Mouse (Mus musculus): ENCODE data around the gene Slc22a4. TPM values are rescaled to one million over a fixed set of nuclear protein-coding genes. Genes with fewer than 3 reads are reported as not detected.
A peak's percentile ranks its signal among the peaks of the same experiment; 100 is the strongest.
"Not testable (repeated sequence)": the region's sequence is repeated elsewhere in the genome, so short reads cannot be mapped to it uniquely, and the experiment has no call there.

The Slc22a4 gene
- polyA plus RNA-seq, 1 experiment from 2014 or later = 5.9 TPM

DNA sequence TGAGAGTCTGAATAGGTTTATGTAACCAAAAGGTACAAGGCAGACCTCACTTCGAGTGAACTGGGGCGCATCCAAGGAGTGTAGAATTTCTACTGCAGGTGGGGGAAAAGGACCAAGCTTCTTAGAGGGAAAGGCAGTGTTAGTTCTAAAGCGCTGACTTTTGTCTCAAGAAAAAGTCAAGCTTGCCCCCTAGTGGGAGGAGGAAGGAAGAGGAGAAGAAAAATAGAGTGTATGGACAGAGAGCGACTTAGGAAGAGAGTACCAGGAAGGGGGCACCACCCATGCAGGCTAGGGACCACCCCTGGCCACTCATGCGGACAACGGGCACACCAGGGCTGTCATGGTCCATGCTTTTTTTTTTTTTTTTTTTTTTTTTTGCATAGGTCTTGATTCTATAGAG, 26.4 kb upstream of the Slc22a4 start:
- no peak for ATAC-seq (ENCODE audit: low FRiP score)
- Histone ChIP-seq H3K9ac (replicated peaks) (no peak overlapping the region), H3K4me2 (no peak overlapping the region), H3K27me3 (replicated peaks) (no peaks in the 10 kb centered on the region), H3K36me3 (no peaks in the 10 kb centered on the region), H3K27ac (replicated peaks) (no peak overlapping the region), H3K4me1 (peaks cover 18% of the 10 kb centered on the region), H3K9me3 (replicated peaks) (no peaks in the 10 kb centered on the region), H3K4me3 (replicated peaks) (no peak overlapping the region)
- WGBS = 36% methylated on average over 6 of the region's 6 CpGs

- ATAC-seq (ENCODE audit: low FRiP score) = no peak
- Histone ChIP-seq H3K9me3 (replicated peaks) (no peaks in the 10 kb centered on the region), H3K9ac (replicated peaks) (no peak overlapping the region), H3K27ac (replicated peaks) (no peak overlapping the region), H3K36me3 (no peaks in the 10 kb centered on the region), H3K27me3 (replicated peaks) (no peaks in the 10 kb centered on the region), H3K4me1 (peaks cover 7% of the 10 kb centered on the region), H3K4me3 (replicated peaks) (no peak overlapping the region), H3K4me2 (no peak overlapping the region)
- WGBS = 81% methylated on average over 7 of the region's 7 CpGs
Measured at GRCm38 (mm10) chr11:54053090-54053489, 25.2 kb upstream of the Slc22a4 start.

- no peak for ATAC-seq (ENCODE audit: low FRiP score)
- H3K36me3 ChIP-seq = no peaks in the 10 kb centered on the region
Measured at GRCm38 (mm10) chr11:54052128-54052527, 24.2 kb upstream of the Slc22a4 start.

DNA sequence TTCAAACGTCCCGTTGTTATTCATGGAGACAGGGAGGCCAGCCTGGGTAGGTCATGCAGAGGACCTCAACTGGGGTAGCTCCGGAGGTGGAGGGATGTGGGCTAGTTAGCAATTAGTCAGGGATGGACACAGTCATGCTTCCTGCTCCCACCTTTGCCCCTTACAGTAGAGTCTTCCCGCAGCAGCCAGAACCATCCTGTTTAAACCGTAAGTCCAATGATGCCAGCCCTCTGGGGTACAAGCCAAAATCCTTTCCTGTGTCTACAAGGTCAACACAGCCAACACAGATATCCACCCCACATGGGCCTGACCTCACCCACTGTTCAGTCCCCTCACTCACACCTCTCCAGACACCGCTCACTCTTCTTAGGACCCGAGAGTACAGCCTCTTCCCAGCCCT, 23.3 kb upstream of the Slc22a4 start:
- H3K36me3 ChIP-seq = no peaks in the 10 kb centered on the region
- no peaks in the 10 kb centered on the region for H3K27me3 ChIP-seq (replicated peaks)
- H3K4me3 ChIP-seq (replicated peaks) = no peak overlapping the region
- 86% methylated on average over 7 of the region's 7 CpGs for WGBS
- H3K9ac ChIP-seq (replicated peaks) = no peak overlapping the region
- no peak overlapping the region for H3K27ac ChIP-seq (replicated peaks)
- no peaks in the 10 kb centered on the region for H3K4me1 ChIP-seq
- H3K9me3 ChIP-seq (replicated peaks) = no peaks in the 10 kb centered on the region
- no peak for ATAC-seq (ENCODE audit: low FRiP score)
- no peak overlapping the region for H3K4me2 ChIP-seq

More at GRCm38 (mm10) chr11:54052128-54052527, 24.2 kb upstream of the Slc22a4 start:
- no peak overlapping the region for H3K4me3 ChIP-seq (replicated peaks)
- no peaks in the 10 kb centered on the region for H3K9me3 ChIP-seq (replicated peaks)
- no peak overlapping the region for H3K9ac ChIP-seq (replicated peaks)
- H3K4me1 ChIP-seq = peaks cover under 1% of the 10 kb centered on the region; the same call in 1 of the 2 replicates
- no peak overlapping the region for H3K4me2 ChIP-seq
- 91% methylated on average over 5 of the region's 5 CpGs for WGBS
- H3K27me3 ChIP-seq (replicated peaks) = no peaks in the 10 kb centered on the region
- no peak overlapping the region for H3K27ac ChIP-seq (replicated peaks)

DNA sequence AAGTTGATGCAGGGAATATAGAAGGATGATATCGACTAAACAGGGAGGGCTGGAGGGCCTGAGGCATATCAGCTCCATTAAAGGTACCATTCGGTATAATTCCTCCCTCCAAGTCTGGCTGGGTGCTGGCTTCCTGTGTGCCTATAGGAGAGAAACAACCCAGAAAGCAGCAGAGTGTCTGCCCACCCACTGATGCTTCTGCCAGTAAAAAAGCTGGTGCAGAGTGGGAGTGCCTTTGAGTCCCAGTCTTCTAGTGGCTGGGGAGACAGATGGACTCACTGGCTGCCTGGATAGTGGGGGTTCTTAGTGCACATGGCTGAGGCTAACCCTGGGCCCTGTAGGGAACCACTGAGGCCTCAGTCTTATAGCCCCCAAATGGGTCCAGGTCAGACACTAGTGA, 22.3 kb upstream of the Slc22a4 start:
- no peak overlapping the region for H3K4me3 ChIP-seq (replicated peaks)
- no peak for ATAC-seq (ENCODE audit: low FRiP score)
- WGBS = 80% methylated on average over 2 of the region's 2 CpGs

GRCm38 (mm10) chr11:54040676-54041075, 12.8 kb upstream of the Slc22a4 start:
- Histone ChIP-seq H3K4me3 (replicated peaks) (no peak overlapping the region), H3K27me3 (replicated peaks) (no peaks in the 10 kb centered on the region), H3K9ac (replicated peaks) (no peak overlapping the region), H3K36me3 (no peaks in the 10 kb centered on the region), H3K9me3 (replicated peaks) (no peaks in the 10 kb centered on the region), H3K27ac (replicated peaks) (no peak overlapping the region), H3K4me2 (no peak overlapping the region), H3K4me1 (no peaks in the 10 kb centered on the region)
- no peak for ATAC-seq (ENCODE audit: low FRiP score)
- 95% methylated on average over 6 of the region's 6 CpGs for WGBS

More for the DNA sequence above, 22.3 kb upstream of the Slc22a4 start:
- Histone ChIP-seq H3K9me3 (replicated peaks) (no peaks in the 10 kb centered on the region), H3K36me3 (no peaks in the 10 kb centered on the region), H3K4me2 (no peak overlapping the region), H3K27me3 (replicated peaks) (no peaks in the 10 kb centered on the region), H3K27ac (replicated peaks) (no peak overlapping the region), H3K4me1 (no peaks in the 10 kb centered on the region), H3K9ac (replicated peaks) (no peak overlapping the region)

- H3K4me2 ChIP-seq; H3K4me3 ChIP-seq (replicated peaks); H3K9ac ChIP-seq (replicated peaks); H3K27ac ChIP-seq (replicated peaks); ATAC-seq (ENCODE audit: low FRiP score); H3K9me3 ChIP-seq (replicated peaks); H3K36me3 ChIP-seq; H3K27me3 ChIP-seq (replicated peaks): not testable (repeated sequence)
- H3K4me1 ChIP-seq = peaks cover 10% of the 10 kb centered on the region
- WGBS = 92% methylated on average over 2 of the region's 3 CpGs
Measured at GRCm38 (mm10) chr11:54032872-54033271, 5.0 kb upstream of the Slc22a4 start.

- Histone ChIP-seq H3K9me3 (replicated peaks) (no peaks in the 10 kb centered on the region), H3K27ac (replicated peaks) (no peak overlapping the region), H3K4me1 (peaks cover 27% of the 10 kb centered on the region), H3K4me2 (peak overlapping the region; percentile 97), H3K27me3 (replicated peaks) (peaks cover 13% of the 10 kb centered on the region), H3K9ac (replicated peaks) (no peak overlapping the region), H3K4me3 (replicated peaks) (peak overlapping the region; percentile 58), H3K36me3 (no peaks in the 10 kb centered on the region)
- WGBS = 71% methylated on average over 4 of the region's 4 CpGs
- no peak for ATAC-seq (ENCODE audit: low FRiP score)
Measured at GRCm38 (mm10) chr11:54028997-54029396, 1.1 kb upstream of the Slc22a4 start.

GRCm38 (mm10) chr11:54027131-54028043, 503 bp downstream of the Slc22a4 start:
- 17% methylated on average over 31 of the region's 31 CpGs for WGBS
- H3K27me3 ChIP-seq (replicated peaks) = peaks cover 13% of the 10 kb centered on the region
- ATAC-seq (ENCODE audit: low FRiP score) = peak; percentile 62
- H3K9me3 ChIP-seq (replicated peaks) = no peaks in the 10 kb centered on the region
- peak overlapping the region; percentile 62 for H3K9ac ChIP-seq (replicated peaks)
- no peaks in the 10 kb centered on the region for H3K36me3 ChIP-seq
- peaks cover 27% of the 10 kb centered on the region for H3K4me1 ChIP-seq
- H3K4me3 ChIP-seq (replicated peaks) = peak overlapping the region; percentile 58
- H3K27ac ChIP-seq (replicated peaks) = peak overlapping the region; percentile 67
- H3K4me2 ChIP-seq = peak overlapping the region; percentile 97

- Histone ChIP-seq H3K36me3 (no peaks in the 10 kb centered on the region), H3K4me1 (peaks cover 27% of the 10 kb centered on the region), H3K4me3 (replicated peaks) (no peak overlapping the region), H3K27ac (replicated peaks) (no peak overlapping the region), H3K9me3 (replicated peaks) (no peaks in the 10 kb centered on the region), H3K4me2 (peak overlapping the region; percentile 97), H3K9ac (replicated peaks) (no peak overlapping the region), H3K27me3 (replicated peaks) (peaks cover 13% of the 10 kb centered on the region)
- ATAC-seq (ENCODE audit: low FRiP score) = no peak
- 75% methylated on average over 1 of the region's 1 CpGs for WGBS
Measured at GRCm38 (mm10) chr11:54026491-54027041, 1.3 kb downstream of the Slc22a4 start.

GRCm38 (mm10) chr11:54021396-54022093, 6.3 kb downstream of the Slc22a4 start:
- Histone ChIP-seq H3K4me1 (0 out of 2 replicates have a peak, but pooled peaks cover 4% of the 10 kb centered on the region), H3K4me2 (no peak overlapping the region), H3K9ac (replicated peaks) (no peak overlapping the region), H3K27me3 (replicated peaks) (0 out of 2 replicates have a peak, but pooled peaks cover 7% of the 10 kb centered on the region), H3K4me3 (replicated peaks) (no peak overlapping the region), H3K27ac (replicated peaks) (no peak overlapping the region), H3K36me3 (no peaks in the 10 kb centered on the region), H3K9me3 (replicated peaks) (no peaks in the 10 kb centered on the region)
- 90% methylated on average over 5 of the region's 5 CpGs for WGBS
- no peak for ATAC-seq (ENCODE audit: low FRiP score)

Measured in neural tube, embryonic 15.5 days (tissue).